Mouse (Mus musculus) kidney, postnatal 4 days (tissue): ENCODE results near the gene Vmn1r199.

Source experiments
- DNase-seq, 2 experiments: peaks; one replicate each; pipeline ENCODE4 v3.0.0; 2021; ENCODE audit warnings: mixed read lengths in 2 of 2

The Vmn1r199 gene

DNA sequence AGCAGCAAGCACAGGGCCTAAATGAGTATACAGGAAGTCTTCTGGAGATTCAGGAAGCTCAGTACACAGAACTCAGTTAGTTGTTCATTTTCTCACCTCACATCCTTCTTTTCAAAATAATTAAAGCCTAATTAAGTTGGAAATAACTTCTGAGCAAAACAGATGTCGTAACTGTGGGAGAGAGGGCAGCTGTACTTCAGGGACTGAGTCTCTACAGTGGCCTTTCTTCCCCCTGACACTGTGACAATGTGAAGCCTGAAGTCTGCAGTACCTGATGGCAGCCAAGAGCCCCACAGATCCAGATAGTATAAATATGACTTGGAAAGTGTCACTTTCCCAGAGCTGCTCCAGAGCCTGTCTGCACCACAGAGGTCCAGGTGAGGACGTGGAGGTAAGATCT, at the start of gene Vmn1r199:
Gene Vmn1r199 (plus strand): TSS at position 301 of the 400 bp plus-strand sequence.
- DNase-seq: no peak

- DNase-seq: no peak
Observed at GRCm38 (mm10) chr13:22333269-22333668, 46.3 kb upstream of the Vmn1r199 start.

DNA sequence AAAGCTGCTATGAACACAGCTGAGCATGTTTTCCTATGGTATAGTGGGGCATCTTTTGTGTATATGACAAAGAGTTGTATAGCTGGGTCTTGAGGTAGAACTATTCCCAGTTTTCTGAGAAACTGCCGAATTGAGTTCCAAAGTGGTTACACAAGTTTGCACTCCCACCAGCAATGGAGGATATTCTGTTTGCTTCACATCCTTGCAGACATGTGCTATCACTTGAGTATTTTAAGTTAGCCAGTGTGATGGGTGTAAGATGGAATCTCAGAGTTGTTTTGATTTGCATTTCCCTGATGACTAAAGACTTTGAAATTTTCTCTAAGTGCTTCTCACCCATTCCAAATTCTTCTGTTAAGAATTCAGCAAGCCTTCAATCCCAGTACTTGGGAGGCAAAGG, 44.1 kb upstream of the Vmn1r199 start:
- DNase-seq: no peak

DNA sequence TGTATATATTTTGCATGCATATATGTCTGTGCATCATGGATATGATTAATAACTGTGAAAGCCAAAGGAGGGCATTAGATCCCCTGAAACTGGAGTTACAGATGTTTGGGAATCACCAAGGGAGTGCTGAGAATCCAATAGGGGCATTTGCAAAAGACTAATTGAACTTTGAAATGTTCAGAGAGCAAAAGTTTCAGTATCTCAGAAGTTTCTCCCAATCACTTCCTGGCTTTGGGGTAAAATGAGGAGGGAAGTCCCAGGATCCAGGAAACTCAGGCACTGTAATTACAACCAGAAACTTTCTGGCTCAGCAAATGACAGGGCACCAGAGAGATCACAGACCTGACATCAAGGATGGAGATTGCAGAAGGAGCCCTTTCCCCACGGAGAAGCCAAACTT, 29.6 kb upstream of the Vmn1r199 start, which contains the start of gene Vmn1r198:
Gene Vmn1r198 (plus strand): TSS at position 301 of the 400 bp plus-strand sequence.
- DNase-seq: no peak

GRCm38 (mm10) chr13:22350813-22351212, 28.8 kb upstream of the Vmn1r199 start:
- DNase-seq: no peak

GRCm38 (mm10) chr13:22381128-22381527, 1.5 kb downstream of the Vmn1r199 start:
- peak in 1 of 2 experiments; percentile 7 for DNase-seq

DNA sequence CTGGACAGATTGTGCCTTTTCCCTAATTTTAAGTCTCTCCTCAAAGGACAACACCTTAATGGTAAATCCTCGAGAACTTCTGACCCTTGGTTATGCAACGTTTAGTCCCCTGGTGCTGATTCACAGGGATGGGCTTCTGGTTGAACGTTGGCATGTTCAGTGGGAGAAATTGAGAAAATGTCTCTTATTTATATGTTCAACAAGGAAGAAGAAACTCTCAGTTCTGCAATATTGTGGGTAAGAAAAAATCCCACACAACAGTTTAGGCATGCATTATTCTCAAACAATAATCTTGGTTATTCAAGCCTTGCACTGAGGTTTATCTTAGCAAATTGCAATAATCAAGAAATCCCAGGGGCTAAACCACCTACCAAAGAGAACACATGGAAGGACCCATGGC, 3.8 kb downstream of the Vmn1r199 start:
- no peak for DNase-seq

GRCm38 (mm10) chr13:22387050-22387449, 7.4 kb downstream of the Vmn1r199 start:
- DNase-seq: no peak

GRCm38 (mm10) chr13:22390073-22390472, 10.5 kb downstream of the Vmn1r199 start, which contains the start of gene Vmn1r200:
Gene Vmn1r200, plus strand, starts transcription at chr13:22390373.
- DNase-seq: no peak

- DNase-seq: no peak
Observed at GRCm38 (mm10) chr13:22402978-22403377, 23.4 kb downstream of the Vmn1r199 start.
